ENCODE assay signal across 25 mouse cellular contexts in genomic region chr1:72753211-72753610, GRCm38 (mm10). TPM values are rescaled to one million over a fixed set of nuclear protein-coding genes. Genes with fewer than 3 reads are reported as not detected.
DNase-seq lines count a peak whose midpoint lies in the region; ATAC-seq lines count a peak whose summit lies in the region.
"Had no signal": no experiment of that assay in that cellular context is flagged by ENCODE, and none has a peak within 500 bp of the region (broad histone marks: within the 10 kb centered on the region; RNA-seq: fewer than 3 reads in every experiment).

No protein-coding gene starts in this region.

- peak; percentile 45 to 65 for DNase-seq in adrenal gland, adult (ENCODE audit: inconsistent age in 2 of 2, low spot score in 1 of 2)
- DNase-seq in adrenal gland, postnatal 4 days (ENCODE audit: low spot score in 2 of 2) = no peak
- peak; percentile 14 for DNase-seq in lung, postnatal 25 days (ENCODE audit: low spot score)
- DNase-seq in lung, postnatal 14 days = no peak
- peak; percentile 9 for DNase-seq in adrenal gland, postnatal 25 days
- DNase-seq in layer of hippocampus, postnatal 36 days = no peak
- DNase-seq: B cell, adult 2 months; cerebellum, adult 2 months; cerebellum, postnatal 10 days; gastrocnemius, postnatal 14 days; heart, adult 2 months had no signal

- no peak overlapping the region for H3K4me3 ChIP-seq in heart, embryonic 12.5 days
- H3K4me3 ChIP-seq: forebrain, embryonic 12.5 days; heart, adult 2 months; hindbrain, embryonic 10.5 days; intestine, embryonic 15.5 days had no signal

- H3K4me2 ChIP-seq in heart, embryonic 12.5 days = no peak overlapping the region
- H3K4me2 ChIP-seq: forebrain, embryonic 12.5 days; heart, embryonic 11.5 days; hindbrain, embryonic 14.5 days; intestine, embryonic 15.5 days had no signal

- H3K9me3 ChIP-seq in heart, embryonic 12.5 days (replicated peaks) = no peaks in the 10 kb centered on the region
- H3K9me3 ChIP-seq: forebrain, embryonic 12.5 days; G1E; hindbrain, embryonic 10.5 days; intestine, embryonic 15.5 days had no signal

- no peak overlapping the region for H3K9ac ChIP-seq in heart, embryonic 12.5 days
- H3K9ac ChIP-seq: forebrain, embryonic 12.5 days; hindbrain, embryonic 14.5 days; intestine, embryonic 15.5 days had no signal

- H3K4me1 ChIP-seq in heart, embryonic 12.5 days (replicated peaks) = no peaks in the 10 kb centered on the region
- H3K4me1 ChIP-seq: intestine, embryonic 15.5 days had no signal

- H3K27me3 ChIP-seq in heart, embryonic 12.5 days (replicated peaks) = no peaks in the 10 kb centered on the region
- H3K27me3 ChIP-seq: intestine, embryonic 15.5 days had no signal

- WGBS in heart, embryonic 12.5 days = 77% methylated on average over 6 of the region's 6 CpGs

- H3K27ac ChIP-seq in heart, embryonic 12.5 days (ENCODE audit: poor library complexity, severe bottlenecking) = no peak overlapping the region
- H3K27ac ChIP-seq: forebrain, embryonic 12.5 days; heart, adult 2 months; hindbrain, embryonic 10.5 days; hindbrain, embryonic 14.5 days; intestine, embryonic 15.5 days had no signal

- ATAC-seq in heart, embryonic 12.5 days (ENCODE audit: insufficient number of reproducible peaks, low FRiP score) = no peak
- ATAC-seq: CD4-positive, CD25-positive, alpha-beta regulatory T cell, adult 4 months; forebrain, embryonic 16.5 days; intestine, embryonic 15.5 days had no signal

- no peaks in the 10 kb centered on the region for H3K36me3 ChIP-seq in heart, embryonic 12.5 days
- H3K36me3 ChIP-seq: forebrain, embryonic 12.5 days; G1E; hindbrain, embryonic 10.5 days; intestine, embryonic 15.5 days had no signal

RNA-seq across cellular contexts. Expression of gene Rpl37a, which starts 42.1 kb away (rescaled TPM):
- 1,000 to 10,000 TPM; 1,443 to 1,504 TPM for total RNA-seq in adrenal gland, postnatal 4 days (2021)
- total RNA-seq in adrenal gland, postnatal 25 days (2021) = 831 and 993 TPM in 2 replicates
- 100 to 1,000 TPM; 568 to 629 TPM for total RNA-seq in layer of hippocampus, postnatal 36 days (2021)
- polyA plus RNA-seq in heart, embryonic 12.5 days (2016; fragmentation: Nextera tagmentation; extraction: Ambion mirVana) = 1,106 and 1,125 TPM in 2 replicates

RNA-seq across cellular contexts. Expression of gene Ankar, which starts 52.8 kb away (rescaled TPM):
- total RNA-seq in adrenal gland, postnatal 4 days (2021) = not detected
- total RNA-seq in adrenal gland, postnatal 25 days (2021) = not detected in 2 replicates
- not detected for total RNA-seq in layer of hippocampus, postnatal 36 days (2021)
- polyA plus RNA-seq in heart, embryonic 12.5 days (2016; fragmentation: Nextera tagmentation; extraction: Ambion mirVana) = not detected in 2 replicates
- total RNA-seq: gastrocnemius, adult 18-20 months; gastrocnemius, postnatal 14 days; heart, adult 2 months; heart, postnatal 25 days had no signal
- polyA plus RNA-seq: CD4-positive, CD25-positive, alpha-beta regulatory T cell, adult 4 months; cerebellum, adult 2 months; embryonic facial prominence, embryonic 11.5 days; forebrain, embryonic 12.5 days; forebrain, embryonic 16.5 days; frontal cortex, adult 2 months; G1E; heart, adult 2 months; heart, embryonic 11.5 days; heart, embryonic 16.5 days; hindbrain, embryonic 10.5 days; hindbrain, embryonic 14.5 days; intestine, embryonic 15.5 days had no signal

Comparison
In these comparisons a context has a peak if more than half of its experiments do, and no peak if none do; other contexts are left out.
1. DNase-seq: peak in adrenal gland, adult (2 of 2), lung, postnatal 25 days (single experiment) and adrenal gland, postnatal 25 days (single experiment); none in adrenal gland, postnatal 4 days (0 of 2), lung, postnatal 14 days (single experiment) and layer of hippocampus, postnatal 36 days (0 of 2).